Mouse (Mus musculus) forebrain, embryonic 11.5 days (tissue): ENCODE data around the gene Snx27. TPM values are rescaled to one million over a fixed set of nuclear protein-coding genes. Genes with fewer than 3 reads are reported as not detected.

Experiments used
- ATAC-seq: fragments of 200-750 bp; cut with Nextera tagmentation; replicated peaks from 2 replicates; pipeline ENCODE4 v1.8.0; 2017; ENCODE audit warnings: moderate TSS enrichment; ENCODE audit not compliant: low FRiP score
- DNase-seq: peaks from one replicate; pipeline ENCODE4 v3.0.0-alpha.2; 2017; ENCODE audit warnings: low spot score
- H3K27ac ChIP-seq: fragments of 300-500 bp; sonication (generic); 2 replicates; pipeline ENCODE4 v1.5.1; 2014; ENCODE audit warnings: low read depth, low read length
- H3K27me3 ChIP-seq: fragments of 300-500 bp; sonication (generic); 2 replicates; pipeline ENCODE4 v1.6.1; 2014; ENCODE audit warnings: mild to moderate bottlenecking, low read length, mixed read lengths; ENCODE audit not compliant: control insufficient read depth, insufficient read depth
- H3K36me3 ChIP-seq: fragments of 300-500 bp; sonication (generic); 2 replicates; pipeline ENCODE4 v1.6.1; 2014; ENCODE audit warnings: mild to moderate bottlenecking, low read length, moderate library complexity, mixed read lengths; ENCODE audit not compliant: control insufficient read depth, insufficient read depth
- H3K4me1 ChIP-seq: fragments of 300-500 bp; sonication (generic); replicated peaks from 2 replicates; pipeline ENCODE4 v1.6.1; 2014; ENCODE audit warnings: low read length, mixed read lengths; ENCODE audit not compliant: control insufficient read depth, insufficient read depth
- H3K4me2 ChIP-seq: fragments of 300-500 bp; sonication (generic); 2 replicates; pipeline ENCODE4 v1.6.1; 2014; ENCODE audit warnings: low read depth, mild to moderate bottlenecking, low read length, moderate library complexity, mixed read lengths; ENCODE audit not compliant: severe bottlenecking
- H3K4me3 ChIP-seq: fragments of 300-500 bp; sonication (generic); 2 replicates; pipeline ENCODE4 v1.5.1; 2014; ENCODE audit warnings: low read depth, low read length
- H3K9ac ChIP-seq: fragments of 300-500 bp; sonication (generic); 2 replicates; pipeline ENCODE4 v1.6.1; 2014; ENCODE audit warnings: low read length
- H3K9me3 ChIP-seq: fragments of 300-500 bp; sonication (generic); 2 replicates; pipeline ENCODE4 v1.6.1; 2016; ENCODE audit warnings: low read length, mixed read lengths; ENCODE audit not compliant: control insufficient read depth
- WGBS: fragments of 180-500 bp; shearing (Covaris S2); extraction: QIAGEN DNeasy Blood & Tissue Kit; methylation state at CpG from one replicate; pipeline ENCODE4 v1.1.7; 2014; 5-methylcytosine and 5-hydroxymethylcytosine counted together
- polyA plus RNA-seq: library from polyadenylated mRNA; unstranded; fragments of >200 nt; fragmentation: Nextera tagmentation; extraction: Ambion mirVana; gene quantifications from 2 replicates; pipeline ENCODE4 v1.2.1, GENCODE M21; 2014

The Snx27 gene
- polyA plus RNA-seq, 1 experiment from 2014 or later: 48.5 TPM

DNA sequence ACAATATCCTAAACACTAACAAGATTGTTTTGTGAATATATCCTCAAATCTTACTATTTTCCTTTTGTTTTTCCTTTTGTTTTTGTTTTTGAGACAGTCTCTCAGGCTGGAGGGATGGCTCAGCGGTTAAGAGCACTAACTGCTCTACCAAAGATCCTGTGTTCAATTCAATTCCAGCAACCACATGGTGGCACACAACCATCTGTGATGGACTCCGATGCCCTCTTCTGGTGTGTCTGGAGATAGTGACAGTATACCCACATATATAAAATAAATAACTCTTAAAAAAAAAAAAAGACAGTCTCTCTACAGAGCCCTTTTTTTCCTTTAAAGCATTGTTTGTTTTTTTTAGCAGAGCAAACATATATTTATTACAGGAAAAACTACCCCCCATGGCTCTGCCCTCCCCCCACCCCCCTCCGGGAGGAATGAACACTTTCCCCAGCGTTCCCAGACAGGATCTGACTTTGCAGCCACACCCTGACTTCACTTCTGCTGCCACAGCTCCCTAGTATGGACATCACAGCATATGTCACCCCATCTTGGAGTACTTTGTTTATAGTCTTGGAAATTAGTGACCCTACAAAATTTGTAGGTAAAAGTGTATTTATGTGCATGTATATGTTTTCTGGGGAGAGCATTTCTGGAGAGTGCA is 18.0 kb downstream of the Snx27 start:
- 87% methylated on average over 4 of the region's 4 CpGs for WGBS

DNA sequence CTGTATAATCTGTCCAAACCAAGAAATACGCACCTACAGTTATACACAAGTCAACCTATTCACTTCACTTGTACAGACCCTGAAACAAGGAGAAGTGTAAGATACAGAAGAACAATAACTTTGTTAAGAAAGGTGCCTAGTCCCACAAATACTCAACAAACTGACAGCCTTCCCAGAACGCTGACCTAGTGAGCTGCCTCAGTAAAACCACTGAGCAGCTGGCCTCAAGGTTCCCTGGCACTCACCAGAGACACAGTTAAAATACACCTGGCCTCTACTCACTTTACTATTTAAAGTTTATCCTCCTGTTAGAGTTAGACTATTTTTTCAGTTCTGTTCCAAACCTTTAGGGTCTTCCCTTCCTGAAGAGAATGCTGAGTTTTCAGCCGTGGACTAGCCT is 19.4 kb downstream of the Snx27 start:
- H3K36me3 ChIP-seq: 0 out of 2 replicates have a peak, but pooled peaks cover 3% of the 10 kb centered on the region
- whole genome bisulfite sequencing: 88% methylated on average over 3 of the region's 3 CpGs
- no peaks in the 10 kb centered on the region for H3K9me3 ChIP-seq
- ATAC-seq (no peak), DNase-seq (no peak)
- no peak overlapping the region for H3K27ac ChIP-seq
- no peaks in the 10 kb centered on the region for H3K27me3 ChIP-seq
- H3K4me3 ChIP-seq: no peak overlapping the region
- no peak overlapping the region for H3K4me2 ChIP-seq
- H3K9ac ChIP-seq: no peak overlapping the region
- peaks cover 2% of the 10 kb centered on the region; the same call in 1 of the 2 replicates for H3K4me1 ChIP-seq

More for the DNA sequence above, 18.0 kb downstream of the Snx27 start:
- Histone ChIP-seq H3K4me3 (no peak overlapping the region), H3K9me3 (no peaks in the 10 kb centered on the region), H3K36me3 (0 out of 2 replicates have a peak, but pooled peaks cover 1% of the 10 kb centered on the region), H3K4me2 (no peak overlapping the region), H3K27me3 (no peaks in the 10 kb centered on the region), H3K27ac (no peak overlapping the region), H3K4me1 (peaks cover 2% of the 10 kb centered on the region; the same call in 1 of the 2 replicates), H3K9ac (no peak overlapping the region)
- no peak for ATAC-seq
- DNase-seq: no peak

GRCm38 (mm10) chr3:94559931-94560429 is 22.5 kb downstream of the Snx27 start:
- Histone ChIP-seq H3K4me3 (no peak overlapping the region), H3K36me3 (peaks cover 3% of the 10 kb centered on the region; the same call in 1 of the 2 replicates), H3K9me3 (no peaks in the 10 kb centered on the region), H3K27me3 (no peaks in the 10 kb centered on the region), H3K4me1 (peaks cover under 1% of the 10 kb centered on the region; the same call in 1 of the 2 replicates), H3K27ac (no peak overlapping the region), H3K9ac (no peak overlapping the region), H3K4me2 (no peak overlapping the region)
- 84% methylated on average over 5 of the region's 5 CpGs for WGBS
- ATAC-seq (no peak), DNase-seq (no peak)

GRCm38 (mm10) chr3:94549041-94549440 is 33.5 kb downstream of the Snx27 start:
- H3K36me3 ChIP-seq: no peaks in the 10 kb centered on the region
- H3K27me3 ChIP-seq: no peaks in the 10 kb centered on the region
- H3K4me3 ChIP-seq: no peak overlapping the region
- WGBS: 88% methylated on average over 2 of the region's 2 CpGs
- no peak overlapping the region for H3K27ac ChIP-seq
- DNase-seq (no peak), ATAC-seq (no peak)
- no peaks in the 10 kb centered on the region for H3K4me1 ChIP-seq
- no peak overlapping the region for H3K9ac ChIP-seq
- H3K4me2 ChIP-seq: no peak overlapping the region
- no peaks in the 10 kb centered on the region for H3K9me3 ChIP-seq

DNA sequence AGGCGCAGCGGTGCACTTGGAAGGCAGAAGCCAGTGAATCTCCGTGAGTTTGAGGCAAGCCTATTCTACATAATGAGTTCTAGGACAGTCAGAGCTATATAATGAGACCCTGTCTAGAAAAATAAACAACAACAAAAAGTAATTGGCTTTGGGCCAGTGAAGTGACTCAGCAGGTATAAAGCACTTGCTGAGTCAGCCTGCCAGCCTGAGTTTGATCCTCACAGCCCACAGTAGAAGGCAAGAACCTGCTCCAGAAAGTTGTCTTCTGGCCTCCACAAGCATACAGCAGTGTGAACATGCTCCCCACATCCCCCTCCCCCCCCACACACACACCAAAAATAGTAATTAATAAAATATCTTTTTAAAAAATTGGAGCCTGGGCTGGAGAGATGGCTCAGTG is 45.3 kb downstream of the Snx27 start:
- H3K9me3 ChIP-seq: no peaks in the 10 kb centered on the region
- no peak overlapping the region for H3K4me3 ChIP-seq
- no peaks in the 10 kb centered on the region for H3K27me3 ChIP-seq
- no peak for DNase-seq
- no peak overlapping the region for H3K4me2 ChIP-seq
- H3K9ac ChIP-seq: no peak overlapping the region
- H3K27ac ChIP-seq: no peak overlapping the region
- ATAC-seq: no peak
- WGBS: 97% methylated on average over 3 of the region's 3 CpGs
- no peaks in the 10 kb centered on the region for H3K4me1 ChIP-seq
- no peaks in the 10 kb centered on the region for H3K36me3 ChIP-seq

- H3K4me2 ChIP-seq: no peak overlapping the region
- H3K27me3 ChIP-seq: no peaks in the 10 kb centered on the region
- H3K4me1 ChIP-seq: no peaks in the 10 kb centered on the region
- no peak for ATAC-seq
- H3K4me3 ChIP-seq: no peak overlapping the region
- H3K36me3 ChIP-seq: no peaks in the 10 kb centered on the region
- no peak overlapping the region for H3K27ac ChIP-seq
- no peak overlapping the region for H3K9ac ChIP-seq
- DNase-seq: no peak
- no peaks in the 10 kb centered on the region for H3K9me3 ChIP-seq
Measured at GRCm38 (mm10) chr3:94533968-94534367, 48.5 kb downstream of the Snx27 start.

- Histone ChIP-seq H3K9me3 (no peaks in the 10 kb centered on the region), H3K36me3 (no peaks in the 10 kb centered on the region), H3K4me3 (no peak overlapping the region), H3K4me1 (no peaks in the 10 kb centered on the region), H3K27ac (no peak overlapping the region), H3K9ac (no peak overlapping the region), H3K27me3 (no peaks in the 10 kb centered on the region), H3K4me2 (no peak overlapping the region)
- ATAC-seq (no peak), DNase-seq (no peak)
- whole genome bisulfite sequencing: 82% methylated on average over 2 of the region's 2 CpGs
Measured at GRCm38 (mm10) chr3:94526731-94527130, 55.8 kb downstream of the Snx27 start.

GRCm38 (mm10) chr3:94506664-94507063 is 75.9 kb downstream of the Snx27 start:
- no peaks in the 10 kb centered on the region for H3K27me3 ChIP-seq
- H3K4me3 ChIP-seq: no peak overlapping the region
- H3K36me3 ChIP-seq: peaks cover 3% of the 10 kb centered on the region; the same call in 1 of the 2 replicates
- H3K4me1 ChIP-seq: no peaks in the 10 kb centered on the region
- no peak overlapping the region for H3K27ac ChIP-seq
- DNase-seq (no peak), ATAC-seq (no peak)
- 98% methylated on average over 1 of the region's 1 CpGs for WGBS
- H3K4me2 ChIP-seq: no peak overlapping the region
- H3K9me3 ChIP-seq: no peaks in the 10 kb centered on the region
- no peak overlapping the region for H3K9ac ChIP-seq

DNA sequence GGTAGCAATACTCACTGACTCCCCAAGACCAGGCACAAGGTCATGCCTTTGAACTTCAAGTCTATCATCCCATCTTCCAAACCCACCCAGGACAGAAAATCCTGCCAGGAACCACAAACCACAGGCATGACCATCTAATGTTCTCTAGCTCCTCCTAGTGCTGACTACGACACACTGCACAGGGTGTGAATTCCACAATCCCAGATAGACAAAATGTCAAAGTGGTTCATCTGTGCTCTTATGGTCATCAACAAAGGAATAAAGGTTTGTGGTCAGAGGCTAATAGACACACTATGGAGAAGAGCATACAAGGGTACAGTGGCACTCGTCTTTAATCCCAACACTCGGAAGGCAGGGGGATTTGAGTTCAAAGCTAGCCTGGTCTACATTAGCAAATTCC is 80.3 kb downstream of the Snx27 start:
- Histone ChIP-seq H3K9me3 (no peaks in the 10 kb centered on the region), H3K9ac (no peak overlapping the region), H3K4me3 (no peak overlapping the region), H3K27me3 (no peaks in the 10 kb centered on the region), H3K36me3 (no peaks in the 10 kb centered on the region; the same call in 1 of the 2 replicates), H3K4me1 (no peaks in the 10 kb centered on the region), H3K27ac (no peak overlapping the region), H3K4me2 (no peak overlapping the region)
- DNase-seq (no peak), ATAC-seq (peak; percentile 39; the same call in 1 of the 2 replicates)
- WGBS: 66% methylated on average over 3 of the region's 3 CpGs
